Mouse (Mus musculus): ENCODE measurements around the gene Galnt18. TPM values are rescaled to one million over a fixed set of nuclear protein-coding genes. Genes with fewer than 3 reads are reported as not detected.
A peak's percentile ranks its signal among the peaks of the same experiment; 100 is the strongest.

The Galnt18 gene
- polyA plus RNA-seq, 1 experiment = 13.4 TPM

DNA sequence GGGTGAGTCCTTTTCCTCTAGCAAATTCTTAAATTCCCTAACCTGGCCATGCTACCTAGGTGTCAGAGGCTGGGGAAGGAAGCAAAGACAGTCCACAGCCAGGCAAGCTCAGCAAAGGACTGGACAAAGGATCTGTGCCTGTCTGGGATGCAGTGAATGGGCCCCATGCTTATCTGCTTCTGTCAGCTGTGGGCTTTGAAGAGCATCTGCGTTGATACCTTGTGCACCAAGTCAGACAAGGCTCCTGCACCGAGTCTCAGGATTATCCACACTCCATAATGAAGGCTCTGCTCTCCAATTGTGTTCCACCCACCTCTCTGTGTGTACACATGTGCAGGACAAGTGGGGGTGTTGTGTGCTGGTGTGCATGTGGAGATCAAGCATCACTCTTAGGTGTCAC, 153.5 kb downstream of the Galnt18 start:
- peak; percentile 50 for DNase-seq (ENCODE audit: low read depth)
- TF ChIP-seq POLR2A (IDR thresholded peaks at IDR 0.05; ENCODE audit: borderline replicate concordance, extremely low read depth, insufficient read depth, insufficient read length, poor library complexity, severe bottlenecking) (no peak), CTCF (IDR thresholded peaks at IDR 0.05; ENCODE audit: borderline replicate concordance, extremely low read depth, insufficient read depth, insufficient read length) (no peak)

DNA sequence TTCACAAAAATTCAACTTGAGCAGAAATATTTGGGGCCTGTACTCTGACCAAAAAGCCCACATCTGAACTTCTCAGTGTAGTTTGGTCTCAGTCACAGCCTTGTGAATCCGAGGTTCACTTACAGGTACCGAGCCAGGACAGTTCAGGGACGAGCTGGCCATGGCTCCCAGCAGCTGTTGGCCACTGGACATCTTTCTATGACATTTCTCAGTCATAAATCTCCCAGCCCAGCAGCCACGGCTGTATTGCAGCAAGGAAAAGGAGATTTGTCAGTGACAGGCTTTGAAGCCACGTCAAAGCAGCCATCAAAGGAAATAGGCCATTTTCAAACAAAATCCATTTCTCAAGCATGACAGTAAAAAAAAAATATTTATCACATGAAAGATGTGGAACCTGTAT, 154.0 kb downstream of the Galnt18 start:
- TF ChIP-seq CTCF (IDR thresholded peaks at IDR 0.05; ENCODE audit: borderline replicate concordance, extremely low read depth, insufficient read depth, insufficient read length) = no peak
- no peak for TF ChIP-seq POLR2A (IDR thresholded peaks at IDR 0.05; ENCODE audit: borderline replicate concordance, extremely low read depth, insufficient read depth, insufficient read length, poor library complexity, severe bottlenecking)
- DNase-seq (ENCODE audit: low read depth) = peak; percentile 44

DNA sequence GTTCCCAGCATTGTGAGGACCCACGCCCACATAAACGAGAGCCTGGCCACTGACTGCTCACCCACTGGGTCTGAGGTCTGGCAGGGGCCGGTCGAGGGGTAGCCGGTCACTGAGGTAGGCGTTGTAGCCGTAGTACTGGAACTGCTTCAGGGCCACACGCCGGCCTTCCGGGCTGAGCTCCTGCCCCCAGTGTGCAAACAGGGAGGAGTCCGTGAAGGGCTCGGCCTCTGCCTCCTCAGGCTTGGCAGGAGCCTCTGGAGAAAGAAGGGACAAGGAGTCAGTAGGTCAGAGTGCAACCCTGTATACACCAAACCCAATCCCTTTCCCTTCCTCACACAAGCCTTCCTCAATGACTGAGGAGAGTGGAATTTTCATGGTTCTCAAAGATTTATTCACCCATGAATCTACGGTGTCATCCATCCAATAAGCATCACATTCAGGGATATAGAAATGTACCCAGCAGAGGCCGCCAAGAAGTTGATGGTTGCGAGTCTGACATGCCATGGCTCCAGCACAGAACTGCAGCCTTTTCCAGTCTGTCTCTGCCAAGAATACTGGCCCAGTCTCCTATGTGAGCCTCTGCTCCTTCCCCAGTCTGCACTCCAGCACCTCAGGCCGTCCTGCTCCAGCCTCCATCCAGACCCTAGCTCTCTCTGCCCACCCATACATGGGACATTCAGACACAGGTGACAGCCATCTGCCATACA, 163.4 kb downstream of the Galnt18 start:
- peak; percentile 7 for DNase-seq (ENCODE audit: low read depth)
- TF ChIP-seq CTCF (IDR thresholded peaks at IDR 0.05; ENCODE audit: borderline replicate concordance, extremely low read depth, insufficient read depth, insufficient read length) = no peak

DNA sequence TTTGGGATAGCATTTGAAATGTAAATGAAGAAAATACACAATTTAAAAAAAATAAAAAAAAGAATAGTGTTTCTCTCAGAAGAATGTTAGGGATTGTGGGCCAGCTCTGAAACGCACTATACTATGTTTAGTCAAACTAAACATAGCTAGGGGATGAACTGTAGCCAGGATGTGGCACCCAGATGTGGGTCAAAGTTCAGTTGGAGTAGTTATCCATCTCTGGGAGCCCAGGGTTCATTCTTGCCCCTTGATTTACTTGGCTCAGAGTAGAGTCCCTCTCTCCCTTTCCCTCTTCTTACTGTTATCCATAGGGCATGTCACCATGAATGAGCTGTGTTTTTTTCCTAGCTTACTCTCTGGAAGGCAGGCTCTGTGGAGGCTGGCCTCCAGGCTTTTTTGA, 165.3 kb downstream of the Galnt18 start:
- TF ChIP-seq POLR2A (IDR thresholded peaks at IDR 0.05; ENCODE audit: borderline replicate concordance, extremely low read depth, insufficient read depth, insufficient read length, poor library complexity, severe bottlenecking) (no peak), CTCF (IDR thresholded peaks at IDR 0.05; ENCODE audit: borderline replicate concordance, extremely low read depth, insufficient read depth, insufficient read length) (no peak)
- no peak for DNase-seq (ENCODE audit: low read depth)

DNA sequence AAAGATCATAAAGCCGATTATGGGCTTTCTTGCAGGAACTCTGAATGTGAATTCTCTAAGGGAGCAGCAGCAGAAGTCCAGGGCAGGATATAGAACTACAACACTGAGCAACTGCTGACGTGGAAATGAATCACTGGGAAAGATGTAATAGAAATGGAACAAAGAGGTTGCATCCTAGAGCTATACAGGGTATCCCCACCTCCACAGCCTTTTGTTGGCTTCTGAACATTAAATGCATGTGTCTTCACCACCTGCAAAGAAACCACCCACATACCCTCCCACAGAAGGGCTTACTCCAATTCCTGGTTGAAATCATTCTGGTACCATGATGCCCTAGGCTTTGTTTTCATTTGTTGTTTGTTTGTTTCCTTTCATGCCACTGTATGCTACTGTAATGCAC, 172.3 kb downstream of the Galnt18 start:
- no peak for DNase-seq (ENCODE audit: low read depth)
- TF ChIP-seq CTCF (IDR thresholded peaks at IDR 0.05; ENCODE audit: borderline replicate concordance, extremely low read depth, insufficient read depth, insufficient read length) (no peak), POLR2A (IDR thresholded peaks at IDR 0.05; ENCODE audit: borderline replicate concordance, extremely low read depth, insufficient read depth, insufficient read length, poor library complexity, severe bottlenecking) (no peak)

DNA sequence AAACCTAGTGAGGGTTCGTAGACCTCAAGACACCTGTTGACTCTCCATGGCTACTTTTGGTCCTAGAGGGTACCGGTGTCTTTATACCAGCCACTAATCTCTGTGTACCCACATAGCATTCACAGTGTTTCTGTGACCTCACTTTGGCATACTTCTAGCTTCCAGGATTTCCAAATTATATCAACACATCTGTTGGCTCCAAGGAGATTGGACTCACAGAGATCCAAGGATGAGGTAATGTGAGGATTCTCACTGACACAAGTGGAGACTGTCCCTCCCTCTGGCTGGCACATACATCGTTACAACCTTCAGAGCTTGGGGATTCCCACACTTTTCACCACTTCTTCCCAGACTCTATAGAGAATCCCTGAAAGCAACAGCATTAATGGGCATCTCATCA, 173.7 kb downstream of the Galnt18 start:
- no peak for DNase-seq (ENCODE audit: low read depth)
- no peak for TF ChIP-seq CTCF (IDR thresholded peaks at IDR 0.05; ENCODE audit: borderline replicate concordance, extremely low read depth, insufficient read depth, insufficient read length)
- TF ChIP-seq POLR2A (IDR thresholded peaks at IDR 0.05; ENCODE audit: borderline replicate concordance, extremely low read depth, insufficient read depth, insufficient read length, poor library complexity, severe bottlenecking) = no peak

DNA sequence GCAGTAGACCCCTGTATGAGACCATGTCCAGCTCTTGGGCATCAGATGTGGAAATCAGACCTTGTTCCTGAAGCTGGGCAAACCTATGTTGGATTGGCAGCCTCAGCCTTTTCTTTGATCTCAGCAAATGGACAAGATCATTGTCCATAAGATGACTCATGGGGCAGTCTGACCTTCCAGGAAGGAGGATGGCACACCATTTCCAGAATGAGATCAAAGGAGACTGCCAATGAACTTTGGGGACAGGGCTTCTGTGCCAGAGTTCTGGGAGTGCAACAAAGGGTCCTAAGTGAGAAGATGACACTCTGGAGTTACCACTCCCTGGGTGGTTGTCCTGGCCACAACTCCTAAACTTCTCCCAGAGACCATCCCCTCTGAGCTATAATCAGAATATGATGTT, 174.1 kb downstream of the Galnt18 start:
- TF ChIP-seq POLR2A (IDR thresholded peaks at IDR 0.05; ENCODE audit: borderline replicate concordance, extremely low read depth, insufficient read depth, insufficient read length, poor library complexity, severe bottlenecking) (no peak), CTCF (IDR thresholded peaks at IDR 0.05; ENCODE audit: borderline replicate concordance, extremely low read depth, insufficient read depth, insufficient read length) (no peak)
- DNase-seq (ENCODE audit: low read depth) = no peak

DNA sequence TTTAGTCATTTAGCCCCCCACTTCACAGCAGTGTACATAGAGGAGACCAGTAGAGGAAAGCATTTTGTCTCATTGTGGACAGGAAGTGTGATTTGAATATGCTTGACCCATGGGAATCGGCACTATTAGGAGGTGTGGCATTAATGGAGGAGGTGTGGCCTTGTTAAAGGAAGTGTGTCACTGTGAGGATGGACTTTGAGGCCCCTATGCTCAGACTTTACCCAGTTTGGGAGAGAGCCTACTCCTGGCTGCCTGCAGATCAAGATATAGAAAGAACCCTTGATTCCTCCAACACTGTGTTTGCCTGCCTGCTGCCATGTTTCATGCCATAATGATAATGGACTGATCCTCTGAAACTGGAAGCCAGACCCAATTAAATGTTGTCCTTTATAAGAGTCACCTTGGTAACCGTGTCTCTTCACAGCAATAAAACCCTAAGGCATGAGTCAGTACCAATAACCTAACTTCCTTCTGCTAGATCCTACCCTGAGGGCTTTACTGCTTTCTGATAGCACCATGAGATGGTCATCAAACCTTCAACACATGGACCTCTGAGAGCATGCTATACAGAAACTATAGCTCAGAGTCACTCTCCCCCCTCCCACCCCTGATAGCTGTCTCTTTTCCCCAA, 175.1 kb downstream of the Galnt18 start:
- no peak for DNase-seq (ENCODE audit: low read depth)
- TF ChIP-seq CTCF (IDR thresholded peaks at IDR 0.05; ENCODE audit: borderline replicate concordance, extremely low read depth, insufficient read depth, insufficient read length) (no peak), POLR2A (IDR thresholded peaks at IDR 0.05; ENCODE audit: borderline replicate concordance, extremely low read depth, insufficient read depth, insufficient read length, poor library complexity, severe bottlenecking) (no peak)

DNA sequence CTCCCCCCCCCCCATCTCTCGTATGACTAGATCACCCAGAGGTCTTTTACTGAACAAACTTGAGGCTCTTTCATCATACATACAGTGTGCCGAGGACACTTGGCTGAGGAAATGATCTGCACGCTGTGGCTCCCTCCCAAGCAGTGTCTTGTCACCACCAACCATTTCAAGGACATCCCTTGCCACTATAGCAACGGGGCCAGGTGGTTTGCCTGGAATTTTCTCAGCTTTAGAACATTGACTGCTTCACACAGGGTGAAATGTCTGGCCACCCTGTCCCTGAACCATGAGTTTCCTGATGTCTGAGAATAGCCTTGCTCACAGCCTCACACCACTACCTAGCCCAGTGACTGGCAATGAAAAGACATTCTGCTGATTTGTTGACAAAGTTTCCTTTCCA, 176.6 kb downstream of the Galnt18 start:
- TF ChIP-seq CTCF (IDR thresholded peaks at IDR 0.05; ENCODE audit: borderline replicate concordance, extremely low read depth, insufficient read depth, insufficient read length) (no peak), POLR2A (IDR thresholded peaks at IDR 0.05; ENCODE audit: borderline replicate concordance, extremely low read depth, insufficient read depth, insufficient read length, poor library complexity, severe bottlenecking) (no peak)
- no peak for DNase-seq (ENCODE audit: low read depth)

DNA sequence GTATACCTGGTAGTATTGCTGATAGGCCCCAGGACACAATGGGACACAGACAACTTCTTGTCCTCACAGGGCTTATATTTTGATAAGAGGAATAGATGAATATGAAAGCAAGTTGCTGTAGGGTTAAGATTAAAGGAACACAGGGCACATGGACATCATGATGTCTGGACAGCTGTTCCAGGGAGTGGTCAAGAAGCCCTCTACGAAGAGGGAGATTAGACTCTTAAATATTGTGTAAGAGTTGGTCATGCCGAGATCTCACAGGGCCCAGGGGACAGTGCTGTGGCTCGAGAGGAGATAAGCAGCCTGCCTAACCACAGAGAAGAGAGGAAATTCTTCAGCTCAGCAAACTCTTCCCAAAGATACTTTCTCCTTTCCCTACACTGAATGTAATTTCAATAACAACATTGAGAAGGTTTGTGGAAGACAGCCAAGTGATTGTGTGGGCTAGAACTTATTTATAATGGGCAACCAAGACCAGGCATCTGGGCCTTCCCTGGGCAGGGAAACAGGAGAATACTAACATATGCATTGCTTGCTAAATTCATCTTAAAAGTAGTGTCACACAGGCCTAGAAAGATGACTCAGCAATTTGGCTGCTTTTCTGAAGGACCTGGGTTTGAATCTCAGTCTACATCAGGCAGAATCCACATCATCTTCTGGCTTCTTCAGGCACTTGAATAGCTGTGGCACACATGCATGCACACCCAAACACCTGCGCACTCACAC, 178.3 kb downstream of the Galnt18 start:
- no peak for TF ChIP-seq POLR2A (IDR thresholded peaks at IDR 0.05; ENCODE audit: borderline replicate concordance, extremely low read depth, insufficient read depth, insufficient read length, poor library complexity, severe bottlenecking)
- no peak for TF ChIP-seq CTCF (IDR thresholded peaks at IDR 0.05; ENCODE audit: borderline replicate concordance, extremely low read depth, insufficient read depth, insufficient read length)
- DNase-seq (ENCODE audit: low read depth) = no peak

DNA sequence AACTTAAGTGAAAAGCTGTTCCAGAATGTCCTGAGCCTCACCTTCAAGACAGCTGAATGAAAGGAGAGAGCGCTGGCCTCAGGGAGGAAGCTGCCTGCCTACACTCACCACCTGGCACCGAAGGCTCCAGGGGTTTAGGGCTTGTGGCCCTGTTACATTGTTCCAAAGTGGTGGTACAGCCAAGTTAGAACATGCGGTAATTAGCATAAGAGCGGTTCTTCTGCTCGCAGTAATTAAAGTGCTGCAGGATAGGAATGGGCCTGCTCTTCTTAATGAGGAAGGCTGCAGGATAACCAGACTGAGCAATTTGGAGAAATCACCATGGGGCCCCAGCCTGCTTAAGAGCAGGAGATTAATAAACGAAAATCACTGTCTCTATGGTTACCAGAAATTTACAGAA, 179.0 kb downstream of the Galnt18 start:
- DNase-seq (ENCODE audit: low read depth) = peak; percentile 86
- no peak for TF ChIP-seq CTCF (IDR thresholded peaks at IDR 0.05; ENCODE audit: borderline replicate concordance, extremely low read depth, insufficient read depth, insufficient read length)
- no peak for TF ChIP-seq POLR2A (IDR thresholded peaks at IDR 0.05; ENCODE audit: borderline replicate concordance, extremely low read depth, insufficient read depth, insufficient read length, poor library complexity, severe bottlenecking)
